Mouse (Mus musculus): ENCODE measurements around the gene Set.

- TF ChIP-seq HCFC1 (IDR thresholded peaks at IDR 0.05; ENCODE audit: borderline replicate concordance, insufficient read depth, low read length): no peak
- TF ChIP-seq ZC3H11A (IDR thresholded peaks at IDR 0.05; ENCODE audit: borderline replicate concordance, low read depth, low read length): no peak
Measured at GRCm38 (mm10) chr2:30026997-30027396, 30.2 kb upstream of the Set start.
